Mouse (Mus musculus) hindbrain, embryonic 16.5 days (tissue): Measurements from ENCODE around the gene Adam20. TPM values are rescaled to one million over a fixed set of nuclear protein-coding genes. Genes with fewer than 3 reads are reported as not detected.
"Not testable (repeated sequence)": the region's sequence is repeated elsewhere in the genome, so short reads cannot be mapped to it uniquely, and the experiment has no call there.

Source experiments
- ATAC-seq: fragments of 200-750 bp; cut with Nextera tagmentation; 2 replicates; pipeline ENCODE4 v1.8.0; 2017; ENCODE audit warnings: moderate TSS enrichment, moderate library complexity
- H3K27ac ChIP-seq: fragments of 300-500 bp; sonication (generic); 2 replicates; pipeline ENCODE4 v1.5.1; 2014; ENCODE audit warnings: low read depth, mild to moderate bottlenecking, control low read depth, low read length, moderate library complexity
- H3K27me3 ChIP-seq: fragments of 300-500 bp; sonication (generic); replicated peaks from 2 replicates; pipeline ENCODE4 v1.6.1; 2014; ENCODE audit warnings: low read length; ENCODE audit not compliant: control insufficient read depth, insufficient read depth
- H3K36me3 ChIP-seq: fragments of 300-500 bp; sonication (generic); 2 replicates; pipeline ENCODE4 v1.6.1; 2014; ENCODE audit warnings: mild to moderate bottlenecking, low read length, moderate library complexity, mixed read lengths; ENCODE audit not compliant: control insufficient read depth, insufficient read depth
- H3K4me1 ChIP-seq: fragments of 300-500 bp; sonication (generic); 2 replicates; pipeline ENCODE4 v1.6.1; 2014; ENCODE audit warnings: low read depth, low read length; ENCODE audit not compliant: control insufficient read depth, insufficient read depth
- H3K4me2 ChIP-seq: fragments of 300-500 bp; sonication (generic); 2 replicates; pipeline ENCODE4 v1.6.1; 2014; ENCODE audit warnings: mild to moderate bottlenecking, low read length, control low read depth, moderate library complexity
- H3K4me3 ChIP-seq: fragments of 300-500 bp; sonication (generic); 2 replicates; pipeline ENCODE4 v1.5.1; 2014; ENCODE audit warnings: mild to moderate bottlenecking, low read length, control low read depth, moderate library complexity
- H3K9ac ChIP-seq: fragments of 300-500 bp; sonication (generic); 2 replicates; pipeline ENCODE4 v1.6.1; 2014; ENCODE audit warnings: low read depth, mild to moderate bottlenecking, control low read depth, low read length, moderate library complexity
- H3K9me3 ChIP-seq: fragments of 300-500 bp; sonication (generic); 2 replicates; pipeline ENCODE4 v1.6.1; 2014; ENCODE audit warnings: mild to moderate bottlenecking, low read length, moderate library complexity; ENCODE audit not compliant: control insufficient read depth
- WGBS: fragments of 180-500 bp; shearing (Covaris S2); extraction: QIAGEN DNeasy Blood & Tissue Kit; methylation state at CpG from one replicate; pipeline ENCODE4 v1.1.7; 2014; 5-methylcytosine and 5-hydroxymethylcytosine counted together
- polyA plus RNA-seq: library from polyadenylated mRNA; unstranded; fragments of >200 nt; fragmentation: Nextera tagmentation; extraction: Ambion mirVana; gene quantifications from 2 replicates; pipeline ENCODE4 v1.2.1, GENCODE M21; 2015

Adam20 gene
- not detected in 2 replicates for polyA plus RNA-seq

DNA sequence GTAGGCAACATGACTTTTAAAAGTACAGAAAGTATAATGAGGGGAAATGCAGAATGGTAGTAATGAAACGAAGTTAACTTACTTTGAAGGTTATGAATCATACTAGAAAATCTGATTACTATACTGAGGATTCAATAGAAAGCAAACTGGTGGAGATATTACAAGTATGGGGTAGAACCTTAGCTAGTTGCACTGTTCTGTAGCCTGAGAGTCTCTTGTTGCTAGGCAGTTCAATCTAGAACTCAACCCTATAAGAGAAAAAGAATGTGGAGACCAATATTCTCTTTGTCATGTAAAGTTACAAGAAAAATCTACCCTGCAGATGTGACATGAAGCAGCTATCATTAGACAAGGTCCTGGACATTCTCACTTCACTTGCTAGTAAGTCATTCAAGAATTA lies at the start of gene Adam20:
Gene Adam20 (plus strand): TSS at position 301 of the 400 bp plus-strand sequence.
- H3K4me3 ChIP-seq, H3K27ac ChIP-seq, H3K27me3 ChIP-seq, H3K9me3 ChIP-seq, H3K9ac ChIP-seq, H3K4me2 ChIP-seq, H3K4me1 ChIP-seq, H3K36me3 ChIP-seq, ATAC-seq: not testable (repeated sequence)
- 78% methylated on average over 1 of the region's 1 CpGs for whole genome bisulfite sequencing

DNA sequence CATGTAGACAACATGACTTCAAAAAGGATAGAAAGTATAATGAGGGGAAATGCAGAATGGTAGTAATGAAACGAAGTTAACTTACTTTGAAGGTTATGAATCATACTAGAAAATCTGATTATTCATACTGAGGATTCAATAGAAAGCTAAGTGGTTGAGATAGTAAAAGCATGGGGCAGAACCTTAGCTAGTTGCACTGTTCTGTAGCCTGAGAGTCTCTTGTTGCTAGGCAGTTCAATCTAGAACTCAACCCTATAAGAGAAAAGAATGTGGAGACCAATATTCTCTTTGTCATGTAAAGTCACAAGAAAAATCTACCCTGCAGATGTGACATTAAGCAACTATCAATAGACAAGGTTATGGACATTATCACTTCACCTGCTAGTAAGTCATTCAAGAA lies 41.2 kb upstream of the Adam20 start, which contains the start of gene Adam25:
Gene Adam25 (plus strand): TSS at position 301 of the 400 bp plus-strand sequence.
- WGBS = 68% methylated on average over 1 of the region's 1 CpGs
- H3K9me3 ChIP-seq, H3K36me3 ChIP-seq, H3K27ac ChIP-seq, H3K4me3 ChIP-seq, H3K4me1 ChIP-seq, H3K9ac ChIP-seq, ATAC-seq, H3K4me2 ChIP-seq, H3K27me3 ChIP-seq: not testable (repeated sequence)

DNA sequence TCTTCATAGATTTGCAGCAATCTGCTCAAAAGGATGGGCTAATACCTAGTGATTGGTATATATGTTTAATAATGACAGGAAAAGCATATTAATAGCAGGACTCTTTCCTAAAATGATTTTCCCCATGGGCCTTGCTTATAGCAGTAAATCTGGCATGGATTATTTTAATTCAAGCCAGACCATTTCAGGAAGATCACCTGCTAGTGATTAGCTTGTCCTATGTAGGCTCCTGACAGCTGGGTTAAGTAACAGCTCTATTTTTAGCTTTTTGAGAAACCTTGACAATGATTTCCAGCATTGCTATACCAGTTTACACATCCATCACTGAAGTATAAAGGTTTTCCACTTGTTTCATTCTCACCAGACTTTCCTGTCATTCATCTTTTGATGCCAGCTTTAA lies 9.8 kb upstream of the Adam20 start:
- no peak for ATAC-seq
- Histone ChIP-seq H3K4me2 (no peak overlapping the region), H3K4me1 (no peaks in the 10 kb centered on the region), H3K36me3 (no peaks in the 10 kb centered on the region), H3K9me3 (no peaks in the 10 kb centered on the region), H3K27ac (no peak overlapping the region), H3K9ac (no peak overlapping the region), H3K27me3 (no peaks in the 10 kb centered on the region), H3K4me3 (no peak overlapping the region)

DNA sequence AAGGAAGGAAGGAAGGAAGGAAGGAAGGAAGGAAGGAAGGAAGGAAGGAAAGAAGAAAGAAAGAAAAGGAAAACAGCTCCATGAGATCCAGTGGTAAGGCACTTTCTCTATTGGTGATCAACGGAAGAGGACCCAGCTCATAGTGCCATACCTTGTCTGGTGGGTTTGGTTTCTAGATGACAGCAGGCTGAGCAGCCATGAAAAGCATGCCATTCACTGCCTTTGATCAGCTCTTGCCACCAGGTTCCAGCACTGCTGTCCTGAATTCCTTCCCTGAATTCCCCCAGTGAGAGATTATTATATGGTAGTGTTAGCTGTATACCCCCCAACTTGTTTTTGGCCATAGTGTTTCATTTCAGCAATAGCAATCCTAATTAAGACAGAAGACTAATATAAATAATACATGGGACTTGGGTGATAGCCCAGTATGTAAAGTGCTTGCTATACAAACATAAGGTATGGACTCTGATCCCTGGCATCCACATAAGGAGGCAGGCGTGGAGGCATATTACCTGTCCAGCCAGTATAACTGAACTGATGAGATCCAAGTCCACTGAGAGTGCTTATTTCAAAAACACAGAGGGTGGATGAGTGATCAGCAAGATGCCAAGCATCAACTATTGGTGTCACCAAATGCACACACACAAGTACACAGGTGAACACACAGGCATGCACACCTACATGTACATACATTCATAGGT lies 10.5 kb downstream of the Adam20 start:
- Histone ChIP-seq H3K9ac (no peak overlapping the region), H3K36me3 (no peaks in the 10 kb centered on the region), H3K9me3 (no peaks in the 10 kb centered on the region), H3K4me3 (no peak overlapping the region), H3K4me1 (no peaks in the 10 kb centered on the region), H3K27me3 (no peaks in the 10 kb centered on the region), H3K4me2 (no peak overlapping the region), H3K27ac (no peak overlapping the region)
- 96% methylated on average over 2 of the region's 2 CpGs for WGBS
- no peak for ATAC-seq

Other genes with a start within 250 kb of the Adam20 start
- not detected in 2 replicates for gene Adam24, start 118.2 kb upstream of the Adam20 start, polyA plus RNA-seq
- gene Adam25, start 41.1 kb upstream of the Adam20 start, polyA plus RNA-seq = not detected in 2 replicates
- not detected in 2 replicates for gene Adam39, start 29.7 kb downstream of the Adam20 start, polyA plus RNA-seq